Mouse (Mus musculus) cortical plate, adult 2 months (tissue): Measurements from ENCODE around the gene 1700022I11Rik. TPM values are rescaled to one million over a fixed set of nuclear protein-coding genes. Genes with fewer than 3 reads are reported as not detected.
A peak's percentile ranks its signal among the peaks of the same experiment; 100 is the strongest.

ENCODE experiments used
- H3K27ac ChIP-seq: fragments of 200-500 bp; 2 replicates; pipeline ENCODE4 v1.5.1; 2012; ENCODE audit warnings: low read length, control low read depth, inconsistent platforms; ENCODE audit not compliant: insufficient read depth
- H3K4me1 ChIP-seq: fragments of 200-500 bp; 2 replicates; pipeline ENCODE4 v1.6.1; 2011; ENCODE audit warnings: low read length; ENCODE audit not compliant: control insufficient read depth, insufficient read depth
- H3K4me3 ChIP-seq: fragments of 200-500 bp; 2 replicates; pipeline ENCODE4 v1.5.1; 2011; ENCODE audit warnings: mild to moderate bottlenecking, low read length, control low read depth; ENCODE audit not compliant: insufficient read depth
- CTCF ChIP-seq: fragments of 200-500 bp; IDR thresholded peaks from 2 replicates; pipeline ENCODE4 v1.5.1; 2011; ENCODE audit warnings: mild to moderate bottlenecking, control low read depth, low read length; ENCODE audit not compliant: insufficient read depth; ENCODE audit errors: extremely low read depth
- POLR2A ChIP-seq: fragments of 200-500 bp; IDR thresholded peaks from 2 replicates; pipeline ENCODE4 v1.6.1; 2011; ENCODE audit warnings: mild to moderate bottlenecking, low read length, control low read depth; ENCODE audit not compliant: insufficient read depth; ENCODE audit errors: extremely low read depth
- polyA plus RNA-seq: library from polyadenylated mRNA; depleted of rRNA; stranded (reverse); fragments of >200 nt; gene quantifications from 2 replicates; pipeline ENCODE4 v1.2.3, GENCODE M21; 2012

1700022I11Rik gene
- polyA plus RNA-seq, 1 experiment = not detected

- Histone ChIP-seq H3K4me3 (no peak overlapping the region), H3K27ac (no peak overlapping the region), H3K4me1 (no peaks in the 10 kb centered on the region)
- TF ChIP-seq CTCF (no peak), POLR2A (no peak)
Observed at GRCm38 (mm10) chr4:43018156-43018555, 48.8 kb downstream of the 1700022I11Rik start.

- Histone ChIP-seq H3K27ac (no peak overlapping the region), H3K4me3 (no peak overlapping the region), H3K4me1 (peaks cover 2% of the 10 kb centered on the region; the same call in 1 of the 2 replicates)
- TF ChIP-seq POLR2A = no peak
Observed at GRCm38 (mm10) chr4:43019176-43019575, 49.8 kb downstream of the 1700022I11Rik start.

GRCm38 (mm10) chr4:43019641-43020465 lies 50.4 kb downstream of the 1700022I11Rik start:
- H3K27ac ChIP-seq = no peak overlapping the region
- TF ChIP-seq POLR2A = no peak
- no peak overlapping the region for H3K4me3 ChIP-seq
- peaks cover 4% of the 10 kb centered on the region; the same call in 1 of the 2 replicates for H3K4me1 ChIP-seq

GRCm38 (mm10) chr4:43020876-43021275 lies 51.5 kb downstream of the 1700022I11Rik start:
- no peak overlapping the region for H3K27ac ChIP-seq
- no peak overlapping the region for H3K4me3 ChIP-seq
- TF ChIP-seq POLR2A = no peak
- no peak for TF ChIP-seq CTCF
- peaks cover 6% of the 10 kb centered on the region; the same call in 1 of the 2 replicates for H3K4me1 ChIP-seq

GRCm38 (mm10) chr4:43021341-43021740 lies 51.9 kb downstream of the 1700022I11Rik start:
- Histone ChIP-seq H3K4me1 (peaks cover 6% of the 10 kb centered on the region; the same call in 1 of the 2 replicates), H3K27ac (no peak overlapping the region), H3K4me3 (no peak overlapping the region)
- TF ChIP-seq CTCF (no peak), POLR2A (no peak)

- H3K4me3 ChIP-seq = peak overlapping the region; percentile 66
- no peak overlapping the region for H3K27ac ChIP-seq
- peaks cover 6% of the 10 kb centered on the region; the same call in 1 of the 2 replicates for H3K4me1 ChIP-seq
- TF ChIP-seq POLR2A (no peak), CTCF (no peak)
Observed at GRCm38 (mm10) chr4:43024673-43025072, 55.3 kb downstream of the 1700022I11Rik start.

- TF ChIP-seq CTCF (peak; percentile 77), POLR2A (no peak; the same call in 1 of the 2 replicates)
- Histone ChIP-seq H3K4me3 (peak within 1 kb of the TSS; percentile 66), H3K27ac (peak within 1 kb of the TSS; percentile 88), H3K4me1 (peaks cover 7% of the 10 kb centered on the region)
Observed at GRCm38 (mm10) chr4:43025084-43025960, 55.9 kb downstream of the 1700022I11Rik start, which contains the start of gene Pigo. Pigo (minus strand) TSS chr4:43025819.

GRCm38 (mm10) chr4:43029121-43029520 lies 59.7 kb downstream of the 1700022I11Rik start:
- Histone ChIP-seq H3K4me1 (peaks cover 7% of the 10 kb centered on the region), H3K4me3 (no peak overlapping the region), H3K27ac (no peak overlapping the region)
- TF ChIP-seq CTCF (no peak), POLR2A (no peak)

GRCm38 (mm10) chr4:43029749-43030148 lies 60.3 kb downstream of the 1700022I11Rik start:
- Histone ChIP-seq H3K4me3 (no peak overlapping the region), H3K27ac (no peak overlapping the region), H3K4me1 (peaks cover 5% of the 10 kb centered on the region)
- TF ChIP-seq POLR2A (no peak), CTCF (no peak)

GRCm38 (mm10) chr4:43030352-43030751 lies 60.9 kb downstream of the 1700022I11Rik start:
- Histone ChIP-seq H3K4me1 (peaks cover 3% of the 10 kb centered on the region), H3K4me3 (peak overlapping the region; percentile 69), H3K27ac (no peak overlapping the region)
- TF ChIP-seq CTCF (no peak), POLR2A (no peak)
